Mouse (Mus musculus) cerebellum, adult 8-10 months (tissue): ENCODE measurements around the gene Rsg1.
A peak's percentile ranks its signal among the peaks of the same experiment; 100 is the strongest.

Experiments used
- DNase-seq: peaks from one replicate; pipeline ENCODE4 v3.0.0; 2022

Gene Rsg1

GRCm38 (mm10) chr4:141249383-141249782, 35.6 kb downstream of the Rsg1 start:
- no peak for DNase-seq

- DNase-seq, result no peak
These were observed 37.3 kb downstream of the Rsg1 start for GRCm38 (mm10) chr4:141251071-141251470.

- DNase-seq, result no peak
These were observed 38.9 kb downstream of the Rsg1 start for GRCm38 (mm10) chr4:141252641-141253040.

- DNase-seq, result no peak
These were observed 40.5 kb downstream of the Rsg1 start for GRCm38 (mm10) chr4:141254234-141254633.

- DNase-seq, result no peak
These were observed 43.7 kb downstream of the Rsg1 start for GRCm38 (mm10) chr4:141257440-141257839.

- no peak for DNase-seq
These were observed 45.7 kb downstream of the Rsg1 start for GRCm38 (mm10) chr4:141259413-141259812.

GRCm38 (mm10) chr4:141260007-141260723, 46.4 kb downstream of the Rsg1 start:
- no peak for DNase-seq

- no peak for DNase-seq
These were observed 49.3 kb downstream of the Rsg1 start for GRCm38 (mm10) chr4:141262906-141263637.

GRCm38 (mm10) chr4:141265979-141266637, 52.4 kb downstream of the Rsg1 start:
- no peak for DNase-seq

- no peak for DNase-seq
These were observed 53.5 kb downstream of the Rsg1 start for GRCm38 (mm10) chr4:141267250-141267649.

- DNase-seq, result no peak
These were observed 54.1 kb downstream of the Rsg1 start for GRCm38 (mm10) chr4:141267837-141268236.

GRCm38 (mm10) chr4:141268350-141268749, 54.6 kb downstream of the Rsg1 start:
- DNase-seq, result no peak

- no peak for DNase-seq
These were observed 55.3 kb downstream of the Rsg1 start for GRCm38 (mm10) chr4:141269080-141269479.

- DNase-seq, result no peak
These were observed 56.6 kb downstream of the Rsg1 start for GRCm38 (mm10) chr4:141270201-141270940.

GRCm38 (mm10) chr4:141271228-141271627, 57.5 kb downstream of the Rsg1 start:
- DNase-seq, result no peak

GRCm38 (mm10) chr4:141271721-141272120, 58.0 kb downstream of the Rsg1 start:
- no peak for DNase-seq

GRCm38 (mm10) chr4:141272878-141273277, 59.1 kb downstream of the Rsg1 start:
- DNase-seq, result no peak

GRCm38 (mm10) chr4:141273296-141273695, 59.5 kb downstream of the Rsg1 start:
- peak; percentile 66 for DNase-seq

GRCm38 (mm10) chr4:141274485-141275341, 61.0 kb downstream of the Rsg1 start:
- no peak for DNase-seq
